Mouse (Mus musculus) intestine, embryonic 14.5 days (tissue): Measurements from ENCODE around the gene Mlf1. TPM values are rescaled to one million over a fixed set of nuclear protein-coding genes. Genes with fewer than 3 reads are reported as not detected.

Source experiments
- ATAC-seq: fragments of 200-750 bp; cut with Nextera tagmentation; replicated peaks from 2 replicates; pipeline ENCODE4 v1.8.0; 2017; ENCODE audit warnings: low read depth, moderate number of reproducible peaks, moderate TSS enrichment, moderate library complexity; ENCODE audit not compliant: low FRiP score, low TSS enrichment
- DNase-seq: peaks from one replicate; pipeline ENCODE4 v3.0.0-alpha.2; 2018; ENCODE audit warnings: low spot score
- H3K27ac ChIP-seq: fragments of 300-500 bp; sonication (generic); 2 replicates; pipeline ENCODE4 v1.5.1; 2014; ENCODE audit warnings: low read depth, mild to moderate bottlenecking, control low read depth
- H3K27me3 ChIP-seq: fragments of 300-500 bp; sonication (generic); replicated peaks from 2 replicates; pipeline ENCODE4 v1.6.1; 2014; ENCODE audit warnings: low read length, control low read depth; ENCODE audit not compliant: control insufficient read depth, insufficient read depth
- H3K36me3 ChIP-seq: fragments of 300-500 bp; sonication (generic); 2 replicates; pipeline ENCODE4 v1.6.1; 2014; ENCODE audit warnings: low read length, control low read depth; ENCODE audit not compliant: control insufficient read depth, insufficient read depth
- H3K4me1 ChIP-seq: fragments of 300-500 bp; sonication (generic); replicated peaks from 2 replicates; pipeline ENCODE4 v1.6.1; 2014; ENCODE audit warnings: low read length, control low read depth, mixed read lengths; ENCODE audit not compliant: control insufficient read depth, insufficient read depth
- H3K4me2 ChIP-seq: fragments of 300-500 bp; sonication (generic); 2 replicates; pipeline ENCODE4 v1.6.1; 2014; ENCODE audit warnings: low read length
- H3K4me3 ChIP-seq: fragments of 300-500 bp; sonication (generic); 2 replicates; pipeline ENCODE4 v1.5.1; 2014; ENCODE audit warnings: low read depth, low read length, control low read depth, mixed read lengths
- H3K9ac ChIP-seq: fragments of 300-500 bp; sonication (generic); 2 replicates; pipeline ENCODE4 v1.6.1; 2014; ENCODE audit warnings: mild to moderate bottlenecking, low read length
- H3K9me3 ChIP-seq: fragments of 300-500 bp; sonication (generic); 2 replicates; pipeline ENCODE4 v1.6.1; 2016; ENCODE audit warnings: low read length, control low read depth; ENCODE audit not compliant: control insufficient read depth
- WGBS: fragments of 180-500 bp; shearing (Covaris S2); extraction: QIAGEN DNeasy Blood & Tissue Kit; methylation state at CpG from one replicate; pipeline ENCODE4 v1.1.7; 2014; 5-methylcytosine and 5-hydroxymethylcytosine counted together
- polyA plus RNA-seq: library from polyadenylated mRNA; unstranded; fragments of >200 nt; fragmentation: Nextera tagmentation; extraction: Ambion mirVana; gene quantifications from 2 replicates; pipeline ENCODE4 v1.2.1, GENCODE M21; 2014

Mlf1 gene
- polyA plus RNA-seq = 8.8 and 9.2 TPM in 2 replicates

DNA sequence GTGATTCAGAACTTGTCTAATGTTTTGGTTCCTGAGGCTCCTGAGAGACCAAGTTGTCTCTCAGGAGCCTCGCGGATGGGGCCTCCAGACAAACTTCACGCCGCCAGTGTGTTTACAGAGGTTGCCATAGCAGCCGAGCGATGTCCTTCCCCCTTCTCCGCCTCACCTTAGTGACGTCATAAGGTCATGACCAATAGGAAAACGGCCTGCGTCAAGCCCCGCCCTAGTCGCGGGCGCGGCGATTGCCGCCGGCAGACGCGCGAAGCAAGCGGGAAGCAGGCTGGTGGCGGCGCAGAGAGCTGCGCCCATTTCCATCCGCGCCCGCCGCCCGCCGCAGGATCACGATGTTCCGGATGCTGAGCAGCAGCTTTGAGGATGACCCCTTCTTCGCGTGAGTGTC, at the start of gene Mlf1:
Gene Mlf1 (plus strand): TSS at position 226 of the 400 bp plus-strand sequence.
- Histone ChIP-seq H3K36me3 (no peaks in the 10 kb centered on the region), H3K27ac (no peak within 1 kb of the TSS), H3K4me3 (peak within 1 kb of the TSS; percentile 43), H3K9me3 (no peaks in the 10 kb centered on the region), H3K27me3 (peaks cover 13% of the 10 kb centered on the region; the same call in 1 of the 2 replicates), H3K9ac (peak within 1 kb of the TSS; percentile 34), H3K4me2 (peak within 1 kb of the TSS; percentile 69), H3K4me1 (no peaks in the 10 kb centered on the region)
- DNase-seq = peak; percentile 95
- 0% methylated on average over 35 of the region's 35 CpGs for WGBS
- peak; percentile 98 for ATAC-seq

DNA sequence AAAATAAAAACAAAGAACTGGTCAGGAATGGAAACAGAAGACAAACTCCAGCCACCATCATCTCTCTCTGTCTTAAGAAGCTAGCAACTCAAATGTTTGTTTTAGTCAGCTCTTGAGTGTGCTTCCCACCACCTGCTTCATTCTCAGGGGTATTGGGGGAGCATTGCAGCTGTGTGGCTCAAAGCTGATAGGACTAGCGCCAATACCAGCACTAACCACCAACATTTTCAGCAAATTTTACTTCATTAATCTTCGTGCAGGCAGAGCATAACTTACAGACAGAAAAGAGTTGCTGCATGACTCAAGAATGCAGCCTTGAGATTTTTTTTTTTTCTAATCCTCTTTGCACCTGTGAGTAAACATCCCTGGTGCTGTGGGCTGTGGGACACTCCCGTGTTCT, 34.3 kb upstream of the Mlf1 start:
- H3K9me3 ChIP-seq = no peaks in the 10 kb centered on the region
- 58% methylated on average over 3 of the region's 3 CpGs for WGBS
- ATAC-seq (no peak), DNase-seq (no peak)
- H3K4me3 ChIP-seq = no peak overlapping the region
- H3K27me3 ChIP-seq = no peaks in the 10 kb centered on the region
- H3K9ac ChIP-seq = no peak overlapping the region
- no peaks in the 10 kb centered on the region for H3K36me3 ChIP-seq
- H3K27ac ChIP-seq = no peak overlapping the region
- H3K4me2 ChIP-seq = no peak overlapping the region
- H3K4me1 ChIP-seq = no peaks in the 10 kb centered on the region

DNA sequence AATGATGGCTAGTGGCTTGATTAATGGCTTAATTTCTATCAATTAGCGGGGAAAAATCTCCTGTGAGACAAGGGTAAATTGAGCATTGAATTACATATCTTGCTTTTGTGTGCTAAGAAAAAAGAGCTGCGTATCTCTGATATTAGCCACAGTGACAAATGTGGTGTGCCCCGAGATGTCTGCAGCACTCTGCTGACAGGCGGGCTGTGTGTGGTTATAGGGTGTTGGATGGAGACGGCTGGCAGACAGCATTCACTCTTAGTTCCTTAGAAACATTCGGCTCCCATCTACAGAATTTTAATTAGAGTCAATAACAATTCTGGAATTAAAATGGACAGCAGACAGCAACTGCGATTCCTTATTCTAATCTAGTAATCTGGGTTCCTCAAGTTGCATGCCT, 33.0 kb upstream of the Mlf1 start:
- ATAC-seq (no peak), DNase-seq (no peak)
- Histone ChIP-seq H3K27me3 (no peaks in the 10 kb centered on the region), H3K4me1 (no peaks in the 10 kb centered on the region), H3K4me3 (no peak overlapping the region), H3K27ac (no peak overlapping the region), H3K4me2 (no peak overlapping the region), H3K36me3 (no peaks in the 10 kb centered on the region), H3K9ac (no peak overlapping the region), H3K9me3 (no peaks in the 10 kb centered on the region)
- WGBS = 75% methylated on average over 7 of the region's 7 CpGs

DNA sequence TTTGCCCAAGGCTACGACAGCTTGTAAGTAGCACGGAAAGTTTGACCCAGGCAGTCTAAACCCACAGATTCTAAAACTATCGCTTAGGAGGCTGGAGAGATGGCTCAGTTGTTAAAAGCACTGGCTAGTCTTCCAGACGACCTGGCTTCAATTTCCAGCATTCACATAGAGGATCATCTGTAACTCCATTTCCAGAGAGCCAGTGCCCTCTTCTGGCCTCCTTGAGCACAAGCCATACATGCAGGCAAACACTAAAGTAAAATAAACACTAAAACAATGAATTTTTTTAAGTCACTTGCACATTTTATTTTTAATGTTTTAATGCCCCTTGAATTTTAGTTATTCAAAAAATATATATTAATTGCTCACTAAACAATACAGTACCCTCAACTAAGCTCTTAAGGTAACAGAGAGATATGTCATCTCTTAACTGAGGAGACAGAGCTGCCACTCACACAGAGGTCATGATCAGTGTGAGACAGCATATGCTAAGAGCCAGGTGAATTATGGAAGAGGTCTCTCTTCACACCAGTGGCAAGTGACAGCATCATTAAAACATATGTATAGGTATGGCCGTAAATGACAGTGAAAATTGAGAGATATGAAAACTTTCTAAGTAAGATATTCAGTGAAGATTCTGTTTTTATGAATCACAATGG, 30.8 kb upstream of the Mlf1 start:
- no peak for DNase-seq
- no peaks in the 10 kb centered on the region for H3K36me3 ChIP-seq
- H3K9ac ChIP-seq = no peak overlapping the region
- no peak for ATAC-seq
- H3K4me3 ChIP-seq = no peak overlapping the region
- H3K4me1 ChIP-seq = no peaks in the 10 kb centered on the region
- 64% methylated on average over 5 of the region's 5 CpGs for WGBS
- H3K4me2 ChIP-seq = no peak overlapping the region
- no peaks in the 10 kb centered on the region for H3K9me3 ChIP-seq
- no peaks in the 10 kb centered on the region for H3K27me3 ChIP-seq
- no peak overlapping the region for H3K27ac ChIP-seq

DNA sequence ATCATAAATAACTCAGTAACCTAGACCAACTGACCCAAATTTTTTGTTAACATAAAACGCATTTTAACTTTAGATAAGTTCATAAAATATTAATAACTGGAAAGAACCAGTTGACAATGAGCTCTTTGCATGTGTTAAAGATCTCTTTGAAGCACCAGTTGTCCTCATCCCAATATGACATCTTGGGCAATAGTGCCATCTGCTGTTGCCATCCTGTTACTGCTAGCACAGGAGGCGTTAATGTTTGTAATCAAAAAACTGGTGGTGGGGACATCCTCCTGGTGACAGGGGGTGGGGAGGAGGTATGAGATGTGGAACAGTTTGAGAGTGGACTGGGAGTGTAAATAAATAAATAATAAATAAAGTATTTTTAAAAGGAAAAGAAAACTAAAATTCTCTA, 29.3 kb upstream of the Mlf1 start:
- no peak for ATAC-seq
- 11% methylated on average over 2 of the region's 2 CpGs for WGBS
- H3K9ac ChIP-seq = no peak overlapping the region
- H3K4me1 ChIP-seq = no peaks in the 10 kb centered on the region
- H3K27ac ChIP-seq = no peak overlapping the region
- DNase-seq = peak; percentile 70
- H3K4me3 ChIP-seq = no peak overlapping the region
- no peaks in the 10 kb centered on the region for H3K27me3 ChIP-seq
- no peak overlapping the region for H3K4me2 ChIP-seq
- H3K9me3 ChIP-seq = no peaks in the 10 kb centered on the region
- no peaks in the 10 kb centered on the region for H3K36me3 ChIP-seq

DNA sequence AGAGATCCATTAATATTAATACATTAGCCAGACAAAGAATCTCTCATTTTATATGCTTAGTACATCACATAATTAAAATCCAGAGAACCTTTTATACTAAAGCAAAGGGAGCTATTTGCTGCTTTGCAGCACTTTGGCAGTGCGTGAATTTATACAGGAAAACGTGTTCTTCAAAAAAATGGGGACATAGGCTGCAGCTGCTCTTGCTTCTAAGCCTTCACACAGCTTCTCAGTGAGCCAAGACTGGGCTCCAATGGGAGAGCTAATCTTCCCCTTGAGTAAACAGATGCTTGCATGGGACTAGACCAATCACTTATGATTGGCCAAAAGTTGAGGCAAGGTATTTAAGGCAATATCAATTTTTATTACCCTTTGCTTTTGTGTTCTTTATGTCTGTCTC, 27.2 kb upstream of the Mlf1 start:
- Histone ChIP-seq H3K27me3 (no peaks in the 10 kb centered on the region), H3K4me1 (no peaks in the 10 kb centered on the region), H3K4me2 (no peak overlapping the region), H3K27ac (no peak overlapping the region), H3K4me3 (no peak overlapping the region), H3K36me3 (no peaks in the 10 kb centered on the region), H3K9ac (no peak overlapping the region), H3K9me3 (no peaks in the 10 kb centered on the region)
- DNase-seq (no peak), ATAC-seq (no peak)
- 74% methylated on average over 2 of the region's 2 CpGs for WGBS

DNA sequence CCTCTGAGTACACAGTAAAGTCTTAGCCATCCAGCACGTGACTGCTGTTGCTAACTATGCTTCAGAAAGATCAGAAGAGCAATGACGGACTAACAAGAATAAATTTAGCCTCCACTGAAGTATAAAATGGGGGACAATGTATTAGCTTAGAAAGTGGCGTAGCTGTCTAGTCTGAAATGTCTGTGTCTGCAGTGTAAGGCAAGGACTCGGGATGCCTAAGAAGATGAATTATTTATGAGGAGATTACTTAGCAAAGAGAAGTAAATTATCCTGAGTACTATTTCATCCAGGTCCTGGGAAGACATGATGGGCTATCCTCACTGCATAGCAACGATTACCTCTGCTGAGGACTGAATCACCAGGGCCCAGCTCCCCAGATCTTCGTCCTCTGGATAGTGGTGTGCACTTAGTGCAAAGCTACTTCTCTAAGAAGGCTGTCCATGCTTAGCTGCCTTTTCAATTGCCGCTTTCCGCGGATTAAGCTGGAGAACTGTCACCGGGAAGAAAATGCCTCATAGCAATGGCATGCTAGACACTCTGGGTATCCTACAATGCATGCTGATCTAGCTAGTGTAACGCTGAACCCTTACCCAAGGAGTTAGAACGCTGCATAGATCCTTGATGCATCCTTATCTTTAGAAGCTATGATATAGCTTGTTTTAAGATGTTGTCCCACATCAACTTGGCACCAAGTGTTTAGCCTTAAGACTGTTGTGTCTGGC, 22.3 kb upstream of the Mlf1 start:
- 78% methylated on average over 12 of the region's 12 CpGs for WGBS
- Histone ChIP-seq H3K9me3 (no peaks in the 10 kb centered on the region), H3K27me3 (no peaks in the 10 kb centered on the region)

DNA sequence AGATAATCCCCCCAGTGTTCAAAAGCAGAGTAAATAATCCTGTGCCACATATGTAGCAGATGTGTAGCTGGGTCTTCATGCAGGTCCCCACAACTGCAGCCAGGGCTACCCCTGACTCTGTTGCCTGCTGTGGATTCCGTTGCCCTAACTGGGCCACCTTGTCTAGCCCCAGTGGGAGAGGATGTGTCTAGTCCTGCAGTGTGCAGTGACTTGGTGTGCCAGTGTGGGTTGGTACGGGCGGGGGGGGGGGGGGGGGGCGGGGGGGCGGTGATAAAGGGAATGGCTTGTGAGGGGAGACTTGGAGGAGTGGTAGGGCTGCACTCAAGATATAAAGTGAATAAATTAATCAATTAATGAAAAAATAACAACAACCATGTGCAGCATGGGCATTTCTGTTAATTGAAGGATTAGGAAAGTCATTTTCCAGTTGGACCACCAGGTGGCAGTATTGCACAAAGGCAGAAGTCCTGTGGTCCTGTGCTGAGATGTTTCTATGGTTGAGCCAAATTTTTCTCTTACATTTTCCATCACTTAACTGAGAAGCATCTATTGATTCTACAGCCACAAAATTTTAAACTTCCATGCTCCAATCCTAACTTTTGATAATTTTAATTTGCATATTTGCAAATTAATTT, 21.7 kb upstream of the Mlf1 start:
- Histone ChIP-seq H3K27me3 (no peaks in the 10 kb centered on the region), H3K4me3 (no peak overlapping the region), H3K9me3 (no peaks in the 10 kb centered on the region), H3K27ac (no peak overlapping the region), H3K9ac (no peak overlapping the region), H3K4me1 (no peaks in the 10 kb centered on the region), H3K4me2 (no peak overlapping the region), H3K36me3 (no peaks in the 10 kb centered on the region)
- DNase-seq (no peak), ATAC-seq (peak; percentile 27; the same call in 1 of the 2 replicates)
- WGBS = 40% methylated on average over 5 of the region's 5 CpGs

More for the DNA sequence above, 22.3 kb upstream of the Mlf1 start:
- H3K4me3 ChIP-seq = no peak overlapping the region
- no peak overlapping the region for H3K4me2 ChIP-seq
- H3K27ac ChIP-seq = no peak overlapping the region
- H3K4me1 ChIP-seq = no peaks in the 10 kb centered on the region
- no peaks in the 10 kb centered on the region for H3K36me3 ChIP-seq
- DNase-seq = no peak
- ATAC-seq = no peak
- H3K9ac ChIP-seq = no peak overlapping the region
